ENCODE assay signal across 18 mouse cellular contexts in genomic region chr5:66600415-66600814, GRCm38 (mm10).
"Had no signal": no experiment of that assay in that cellular context is flagged by ENCODE, and none has a peak within 500 bp of the region (broad histone marks: within the 10 kb centered on the region; RNA-seq: fewer than 3 reads in every experiment).

No protein-coding gene starts in this region.

- H3K27ac ChIP-seq: kidney, embryonic 15.5 days; layer of hippocampus, adult 2 months; left cerebral cortex, adult 2 months; liver, embryonic 13.5 days; midbrain, embryonic 10.5 days; midbrain, embryonic 13.5 days; neural tube, embryonic 13.5 days; stomach, embryonic 15.5 days had no signal

- ATAC-seq: midbrain, embryonic 13.5 days; midbrain, embryonic 16.5 days had no signal

- H3K27me3 ChIP-seq: kidney, embryonic 15.5 days; liver, embryonic 13.5 days; midbrain, embryonic 13.5 days; neural tube, embryonic 13.5 days; stomach, embryonic 15.5 days had no signal

- DNase-seq: kidney, postnatal 10 days; layer of hippocampus, adult 9-11 months; liver, embryonic 13.5 days; lung, adult 2 months; retina, postnatal 1 day; right cerebral cortex, postnatal 25 days; spleen, adult 18-20 months; thymus, postnatal 25 days had no signal

- H3K36me3 ChIP-seq: kidney, embryonic 15.5 days; liver, embryonic 13.5 days; midbrain, embryonic 10.5 days; midbrain, embryonic 13.5 days; neural tube, embryonic 13.5 days; stomach, embryonic 15.5 days had no signal

- H3K4me3 ChIP-seq: kidney, embryonic 15.5 days; layer of hippocampus, adult 2 months; left cerebral cortex, adult 2 months; liver, embryonic 13.5 days; megakaryocyte, embryonic 14.5 days; midbrain, embryonic 10.5 days; midbrain, embryonic 13.5 days; myocyte; neural tube, embryonic 13.5 days; stomach, embryonic 15.5 days had no signal

- H3K9ac ChIP-seq: kidney, embryonic 15.5 days; liver, embryonic 13.5 days; midbrain, embryonic 13.5 days; neural tube, embryonic 13.5 days; stomach, embryonic 15.5 days had no signal

- H3K4me1 ChIP-seq: megakaryocyte, embryonic 14.5 days had no signal

- H3K4me2 ChIP-seq: kidney, embryonic 15.5 days; liver, embryonic 13.5 days; midbrain, embryonic 13.5 days; neural tube, embryonic 13.5 days; stomach, embryonic 15.5 days had no signal

- H3K9me3 ChIP-seq: kidney, embryonic 15.5 days; liver, embryonic 13.5 days; megakaryocyte, embryonic 14.5 days; midbrain, embryonic 10.5 days; midbrain, embryonic 13.5 days; neural tube, embryonic 13.5 days; stomach, embryonic 15.5 days had no signal
